Mouse (Mus musculus) kidney, postnatal 25 days (tissue): ENCODE data around the gene Pole3.

Experiments used
- DNase-seq, 2 experiments: peaks; one replicate each; pipeline ENCODE4 v3.0.0; 2021; ENCODE audit warnings: mixed read lengths in 2 of 2

Pole3 gene

DNA sequence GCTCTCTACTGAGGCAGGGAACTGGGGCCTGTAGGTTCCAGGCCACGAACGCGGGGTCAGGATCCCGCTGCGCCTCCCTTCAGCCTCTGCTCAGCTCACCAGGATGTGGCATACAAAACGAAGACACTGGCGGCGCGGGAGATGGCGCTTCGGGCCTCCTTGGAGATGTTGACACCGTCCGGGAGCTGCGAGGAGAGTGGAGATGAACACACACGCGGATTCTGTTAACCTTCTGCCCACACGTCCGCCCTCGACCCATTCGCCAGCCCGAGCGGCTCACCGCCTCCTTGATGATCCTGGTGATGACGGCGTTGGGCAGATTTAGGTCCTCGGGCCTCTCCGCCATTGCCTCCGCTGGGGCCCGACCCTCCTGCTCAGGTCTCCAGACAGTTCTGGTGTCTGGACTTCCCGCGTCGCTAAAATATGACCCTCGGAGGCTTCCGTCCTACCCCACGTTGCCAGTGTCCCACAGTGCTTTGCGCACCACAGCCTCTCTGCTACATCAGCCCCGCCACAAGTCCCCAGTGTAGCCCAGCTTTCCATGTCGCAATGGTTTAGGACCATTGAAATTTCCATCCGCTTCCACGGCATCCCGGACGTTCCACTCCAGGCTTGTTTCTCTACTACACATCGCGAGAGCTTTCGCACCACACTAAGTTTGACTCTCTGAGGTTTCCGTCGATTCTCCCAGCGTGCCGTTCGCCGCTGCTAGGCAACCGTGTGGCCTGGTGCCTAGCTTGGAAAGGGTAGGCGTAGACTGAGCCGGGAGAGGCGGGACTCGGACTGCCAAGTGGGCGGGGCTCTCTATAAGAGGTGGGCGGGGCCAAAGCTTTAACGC is at the start of gene Pole3, which contains the start of gene 4933430I17Rik:
Gene Pole3, minus strand, starts transcription at position 418 of the 838 bp plus-strand sequence.
Gene 4933430I17Rik, plus strand, starts transcription at position 719 of the 838 bp plus-strand sequence.
- peak; percentile 97 for DNase-seq

DNA sequence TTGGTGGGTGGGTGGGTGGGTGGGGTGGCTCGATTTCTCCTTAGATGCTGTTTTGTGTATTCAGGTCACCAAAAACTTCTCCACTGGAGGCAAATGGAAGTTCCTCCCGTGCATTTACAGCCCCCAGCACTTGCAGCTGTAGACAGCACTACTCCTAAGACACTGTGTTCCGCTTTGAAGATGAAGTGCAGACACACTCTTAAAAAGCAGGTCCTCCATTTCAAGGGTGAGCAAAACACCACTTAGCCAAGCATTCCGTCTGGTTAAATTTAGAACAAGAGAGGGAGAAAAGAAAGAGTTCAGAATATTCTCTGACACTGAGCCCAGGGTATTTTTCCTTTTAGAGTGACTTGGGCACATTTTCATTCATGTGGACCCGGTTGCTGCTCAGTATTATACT is 45.2 kb upstream of the Pole3 start:
- DNase-seq = no peak

DNA sequence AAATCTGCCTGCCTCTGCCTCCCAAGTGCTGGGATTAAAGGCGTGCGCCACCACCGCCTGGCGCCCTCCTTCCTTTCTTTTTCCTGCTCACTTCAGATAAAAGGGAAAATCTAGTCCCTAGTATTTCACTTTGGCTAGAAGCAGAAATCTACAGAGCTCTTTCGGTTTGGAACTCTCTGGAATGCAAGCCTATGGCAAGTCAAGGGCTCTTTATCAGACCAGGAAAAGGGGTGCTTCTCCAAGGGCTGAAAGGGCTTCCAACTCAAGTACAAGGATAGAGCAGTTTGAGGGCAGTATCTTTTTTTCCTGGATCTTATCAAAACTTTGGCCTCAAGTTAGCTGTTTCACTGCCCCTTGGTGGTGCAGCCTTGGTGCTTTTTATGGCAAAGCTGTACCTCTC is 44.7 kb upstream of the Pole3 start:
- DNase-seq = no peak

DNA sequence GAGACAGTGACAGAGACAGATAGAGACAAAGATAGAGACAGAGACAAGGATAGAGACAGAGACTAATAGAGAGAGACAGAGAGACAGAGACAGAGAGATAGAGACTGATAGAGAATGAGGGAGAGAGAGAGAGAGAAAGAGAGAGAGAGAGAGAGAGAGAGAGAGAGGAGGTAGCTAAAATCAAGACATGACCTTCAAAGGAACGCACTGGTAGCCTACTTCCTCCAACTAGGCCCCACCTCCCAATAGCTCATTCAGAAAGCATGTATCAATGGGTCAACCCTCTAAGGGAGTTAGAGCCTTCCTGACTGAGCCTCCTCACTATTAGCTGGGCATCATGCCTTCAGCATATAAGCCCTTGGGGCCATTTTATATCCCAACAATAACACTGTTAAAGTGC is 43.5 kb upstream of the Pole3 start:
- DNase-seq = no peak

DNA sequence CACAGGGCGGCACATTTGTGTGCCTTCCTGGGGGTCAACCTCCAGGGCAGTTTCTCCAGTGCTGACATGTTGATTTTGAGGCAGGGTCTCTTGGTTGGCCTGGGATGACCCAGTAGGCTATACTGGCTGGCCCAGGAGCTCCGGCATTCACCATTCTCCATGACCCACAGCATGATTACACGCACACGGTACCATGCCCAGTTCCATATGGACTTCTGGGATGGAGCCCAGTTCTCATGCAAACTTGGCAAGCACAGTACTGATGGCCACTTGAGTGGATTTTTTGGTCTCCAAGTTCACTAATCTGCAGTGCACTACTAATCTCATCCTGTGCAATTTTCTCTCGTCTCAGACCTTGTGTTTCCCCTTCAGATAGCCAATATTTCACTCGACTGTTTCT is 42.8 kb upstream of the Pole3 start:
- no peak for DNase-seq

DNA sequence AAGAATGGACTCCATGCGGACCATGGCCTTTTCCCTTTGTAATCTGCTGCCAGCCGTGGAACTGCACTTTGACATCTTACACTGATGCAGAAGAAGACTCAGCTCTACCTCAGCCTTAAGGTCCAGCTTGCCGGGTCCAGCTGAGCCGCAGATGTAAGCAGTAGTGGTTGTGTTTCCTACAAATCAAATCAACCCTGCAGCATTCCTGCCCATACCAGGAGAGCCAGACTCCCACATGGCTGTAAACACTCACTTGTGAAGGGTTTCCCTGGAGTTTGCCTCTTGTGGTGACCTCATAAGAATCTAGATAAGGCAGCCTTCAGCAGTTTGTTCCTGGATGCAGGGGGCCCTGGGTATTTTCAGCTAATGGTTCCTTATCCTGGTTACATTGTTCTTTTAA is 41.7 kb upstream of the Pole3 start:
- no peak for DNase-seq

DNA sequence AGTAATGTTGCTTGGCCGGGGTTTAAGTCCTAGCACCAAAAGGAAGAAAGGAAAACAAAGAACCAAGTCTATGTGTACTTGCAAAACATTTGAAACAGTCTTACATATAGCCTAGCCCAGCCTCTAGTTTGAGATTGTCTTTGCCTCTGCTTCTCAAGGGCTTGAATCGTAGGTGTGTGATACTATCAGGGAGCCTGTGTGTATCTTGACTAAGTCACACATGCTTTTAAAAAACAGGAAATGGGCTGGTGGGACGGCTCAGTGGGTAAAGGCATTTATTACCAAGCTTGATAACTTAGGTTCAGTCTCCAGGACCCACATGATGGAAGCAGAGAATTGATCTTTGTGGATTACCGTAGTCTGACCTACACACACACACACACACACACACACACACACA is 37.1 kb upstream of the Pole3 start:
- DNase-seq = no peak

DNA sequence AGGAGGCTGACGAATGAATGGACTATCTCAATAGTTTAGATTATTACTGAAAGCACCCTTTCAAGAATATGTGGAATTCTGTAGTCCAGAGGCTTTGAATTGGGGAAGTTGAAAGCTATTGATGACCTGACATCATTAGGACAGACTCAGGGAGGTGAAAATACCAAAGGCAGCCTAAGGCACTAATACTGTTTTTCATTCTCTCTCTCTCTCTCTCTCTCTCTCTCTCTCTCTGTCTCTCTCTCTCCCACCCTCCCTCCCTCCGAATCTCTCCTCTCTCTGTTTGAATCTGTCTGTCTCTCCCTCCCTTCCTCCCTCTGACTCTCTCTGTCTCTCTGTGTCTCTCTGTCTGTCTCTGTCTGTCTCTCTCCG is 36.7 kb upstream of the Pole3 start:
- no peak for DNase-seq

DNA sequence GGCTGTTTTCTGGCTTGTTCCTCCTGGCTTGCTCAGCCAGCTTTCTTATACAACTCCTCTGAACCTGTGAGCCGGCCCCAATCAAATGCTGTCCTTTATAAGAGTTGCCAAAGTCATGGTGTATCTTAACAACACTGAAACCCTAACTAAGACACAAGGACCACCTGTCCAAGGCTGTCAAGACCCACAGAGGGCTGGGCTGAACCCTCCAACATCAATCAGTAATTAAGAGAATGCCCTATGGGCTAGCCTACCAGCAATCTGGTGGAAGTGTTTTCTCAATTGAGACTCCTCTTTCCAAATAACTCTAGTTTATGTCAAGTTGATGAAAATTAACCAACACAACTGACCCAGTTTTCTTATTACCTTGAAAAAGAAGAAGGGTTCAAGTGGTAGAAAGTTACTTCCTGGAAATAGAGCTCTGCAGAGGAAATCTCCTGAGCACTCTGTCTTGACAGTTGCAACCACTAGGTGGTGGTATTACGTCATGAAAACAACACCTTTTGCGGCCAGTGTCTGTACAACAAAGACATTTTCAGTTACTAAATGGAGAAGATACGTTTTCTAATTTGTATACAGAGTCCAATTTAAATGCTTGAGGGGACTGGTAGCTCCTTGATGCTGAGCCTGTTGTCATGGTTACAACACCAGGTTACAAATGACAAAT is 36.2 kb upstream of the Pole3 start:
- peak; percentile 74 to 88 for DNase-seq

DNA sequence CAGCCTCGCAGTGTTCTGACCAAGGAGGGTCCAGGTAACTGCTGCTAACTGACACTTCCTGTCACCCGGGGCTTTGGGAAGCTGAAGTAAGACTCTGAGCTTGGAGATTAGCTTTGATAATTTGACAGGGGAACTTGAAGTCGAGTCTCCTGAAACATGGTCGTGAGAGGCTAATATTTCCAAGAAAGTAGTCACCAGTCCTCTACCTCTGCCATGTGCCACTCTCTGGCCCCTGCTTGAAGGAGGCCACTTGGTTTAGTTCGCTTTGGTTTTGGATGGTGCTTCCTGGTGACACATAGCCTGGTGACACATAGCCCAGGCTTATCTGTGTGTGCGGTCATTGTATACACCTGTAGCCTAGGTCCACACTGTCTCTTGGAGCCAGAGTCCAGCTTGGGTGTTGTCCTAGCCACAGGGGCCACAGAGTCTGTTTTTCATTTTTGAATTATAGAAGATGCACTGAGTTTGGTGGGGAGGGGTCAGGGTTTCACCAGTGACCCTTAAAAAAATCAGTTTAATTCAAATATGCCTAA is 35.0 kb upstream of the Pole3 start, which contains the start of gene Rgs3:
Gene Rgs3, plus strand, starts transcription at position 51 of the 533 bp plus-strand sequence.
- no peak for DNase-seq

DNA sequence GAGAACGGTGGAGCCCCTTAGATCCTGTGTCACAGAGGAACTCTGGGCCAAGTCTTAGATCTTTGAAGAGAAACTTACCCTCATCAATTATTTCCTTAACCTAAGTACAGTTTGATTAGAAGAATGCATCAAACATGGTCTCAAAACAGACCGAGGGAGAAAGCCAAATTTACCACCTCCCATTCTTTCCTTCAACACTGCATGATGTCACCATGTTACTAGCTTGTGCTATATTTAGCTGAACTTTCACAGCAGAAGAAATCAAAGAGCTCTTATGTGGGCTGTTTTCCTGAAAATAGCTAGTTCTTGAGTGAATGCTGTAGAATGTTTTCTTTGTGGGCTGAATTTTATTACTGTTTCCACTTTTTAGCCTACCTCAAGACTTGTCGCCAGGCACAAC is 32.6 kb upstream of the Pole3 start:
- no peak for DNase-seq

DNA sequence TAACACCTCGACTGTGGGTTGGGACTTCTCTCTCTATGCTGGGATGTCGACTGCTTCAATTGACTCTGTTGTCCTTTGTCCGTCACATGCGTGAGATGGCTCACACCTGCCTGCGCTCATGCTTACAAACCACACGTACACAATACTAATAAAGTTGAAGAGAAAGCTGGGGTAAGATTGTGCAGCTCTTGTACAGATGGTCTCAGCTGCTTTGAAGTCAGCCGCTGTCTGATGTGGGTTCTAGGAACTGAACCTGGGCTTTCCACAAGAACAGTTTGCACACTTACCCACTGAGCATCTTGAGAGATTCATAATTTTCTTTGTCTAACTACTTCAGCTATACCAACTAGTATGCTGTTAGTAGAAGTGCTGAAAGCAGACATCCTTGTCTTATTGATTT is 27.1 kb upstream of the Pole3 start:
- no peak for DNase-seq

DNA sequence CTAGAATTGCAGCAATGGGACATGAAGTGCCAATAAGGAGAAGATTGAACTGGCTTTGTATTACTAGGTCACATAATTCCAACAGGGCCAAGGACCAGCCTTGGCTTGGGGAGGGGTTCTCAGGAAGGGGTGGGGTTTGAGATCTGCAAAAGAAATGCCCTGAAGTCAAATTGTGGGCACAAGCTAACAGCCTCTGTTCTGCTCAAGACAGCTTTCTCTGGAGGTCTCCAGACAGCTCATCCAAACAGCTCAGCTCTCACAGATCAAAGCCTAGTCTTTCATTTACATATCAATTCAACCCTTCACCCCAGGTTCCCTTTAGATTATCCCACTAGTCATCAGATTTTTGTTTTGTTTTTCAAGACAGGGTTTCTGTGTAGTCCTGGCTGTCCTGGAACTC is 19.9 kb upstream of the Pole3 start:
- no peak for DNase-seq

DNA sequence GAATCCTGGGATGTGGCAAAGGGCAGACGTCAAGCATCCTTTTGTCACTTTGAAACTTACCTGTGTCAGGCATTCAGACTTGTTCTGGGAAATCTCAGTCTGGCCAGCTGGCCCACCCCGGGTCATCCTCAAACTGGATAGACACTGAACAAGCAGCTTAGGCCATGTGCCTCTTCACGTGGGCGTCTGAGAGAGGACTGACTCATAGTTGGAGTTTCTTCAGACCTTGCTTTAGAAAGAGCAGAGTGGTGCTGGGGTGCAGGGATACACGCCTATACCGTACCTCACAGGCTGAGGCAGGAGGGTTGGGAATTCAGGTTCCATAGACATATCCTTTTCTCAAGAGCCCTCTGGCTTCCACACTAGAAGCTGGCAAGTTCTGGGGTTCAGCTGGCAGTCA is 18.9 kb upstream of the Pole3 start:
- DNase-seq = no peak

DNA sequence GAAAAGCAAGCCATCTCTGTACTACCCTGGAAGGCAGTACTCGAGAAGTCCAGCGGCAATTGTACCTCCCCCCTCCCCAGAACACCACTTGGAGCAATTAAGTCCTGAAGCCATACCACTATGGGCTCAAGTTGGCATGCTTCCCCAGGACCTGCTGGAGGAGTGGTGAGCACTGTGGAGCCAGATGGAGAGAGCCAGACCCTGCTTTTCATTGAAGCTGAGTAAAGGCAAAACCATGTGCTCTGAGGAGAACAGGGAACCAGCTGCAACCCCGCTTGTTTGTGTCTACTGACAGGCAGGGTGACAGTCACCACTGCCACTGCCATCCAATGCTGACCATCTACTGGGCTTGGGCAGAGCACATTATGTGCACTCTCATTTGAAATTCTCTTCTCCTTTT is 16.9 kb upstream of the Pole3 start:
- no peak for DNase-seq

DNA sequence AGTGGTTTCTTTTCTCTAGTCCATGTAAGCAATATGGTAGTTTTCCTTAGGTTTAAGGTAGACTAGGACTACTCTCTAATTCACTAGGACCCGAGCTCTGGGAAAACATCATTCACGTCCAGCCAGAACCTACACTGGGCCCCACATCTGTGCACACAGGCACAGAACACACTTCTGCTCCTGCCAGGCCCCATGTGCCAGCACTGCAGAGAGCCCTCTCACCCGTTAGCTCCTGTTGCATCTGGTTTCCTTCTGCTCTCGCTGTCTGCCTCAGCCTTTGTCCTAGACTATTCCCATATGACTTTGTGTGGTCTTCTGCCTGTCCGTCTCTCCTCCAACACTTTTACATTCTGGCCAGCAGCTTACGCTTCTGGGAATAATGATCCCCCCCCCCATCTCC is 8.9 kb upstream of the Pole3 start:
- no peak for DNase-seq

DNA sequence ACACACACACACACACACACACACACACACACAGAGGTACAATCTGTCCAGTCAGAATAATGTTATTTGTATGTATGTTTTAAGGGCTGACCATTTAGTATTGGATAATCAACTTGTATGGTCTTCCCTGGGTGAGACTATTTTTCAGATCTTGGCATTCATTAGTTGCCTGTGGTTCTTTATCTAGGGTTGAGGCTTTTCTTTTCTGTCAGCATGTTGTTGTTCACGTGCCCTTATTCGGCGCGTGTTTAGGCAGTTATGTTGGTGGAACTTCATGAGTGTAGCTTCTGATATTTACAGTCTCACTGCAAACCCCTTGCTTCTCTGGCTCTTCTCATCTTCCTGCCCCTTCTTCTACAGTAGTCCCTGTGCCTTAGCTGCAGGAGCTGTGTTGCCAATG is 2.8 kb upstream of the Pole3 start:
- DNase-seq = no peak

DNA sequence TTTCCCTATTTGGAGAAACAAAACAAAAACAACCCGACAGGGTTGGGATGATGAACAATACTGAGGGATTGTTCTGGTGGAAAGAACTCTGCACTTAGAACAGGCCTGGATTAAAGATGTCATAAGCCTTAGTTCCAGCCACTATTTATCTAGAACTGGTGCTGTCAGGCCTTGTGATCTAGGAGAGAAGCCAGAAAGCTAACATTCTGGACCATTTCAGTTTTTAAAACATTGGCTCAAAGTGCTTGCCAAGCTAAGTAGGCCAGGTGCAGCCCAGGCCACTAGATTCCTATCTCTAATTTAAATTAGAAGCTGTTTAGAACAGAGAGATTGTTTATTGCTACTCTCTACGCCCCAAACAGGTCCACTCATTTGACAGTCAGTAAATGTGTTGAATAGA is 1.4 kb upstream of the Pole3 start:
- DNase-seq = no peak

DNA sequence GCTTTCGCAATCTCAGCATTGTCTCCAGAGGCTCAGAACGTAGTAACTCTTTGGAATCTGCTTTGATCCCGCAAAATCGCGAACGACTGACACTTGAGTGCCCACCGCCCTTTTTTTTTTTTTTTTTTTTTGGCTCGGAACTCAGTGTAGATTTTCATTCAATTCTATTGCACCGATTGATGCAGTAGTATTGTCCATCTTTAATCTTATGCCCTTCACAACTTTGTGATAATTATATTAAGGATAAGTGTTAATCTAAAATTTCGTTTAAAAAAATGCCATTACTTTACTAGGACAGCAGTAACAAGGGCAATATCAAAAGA is 582 bp upstream of the Pole3 start:
- DNase-seq = no peak

DNA sequence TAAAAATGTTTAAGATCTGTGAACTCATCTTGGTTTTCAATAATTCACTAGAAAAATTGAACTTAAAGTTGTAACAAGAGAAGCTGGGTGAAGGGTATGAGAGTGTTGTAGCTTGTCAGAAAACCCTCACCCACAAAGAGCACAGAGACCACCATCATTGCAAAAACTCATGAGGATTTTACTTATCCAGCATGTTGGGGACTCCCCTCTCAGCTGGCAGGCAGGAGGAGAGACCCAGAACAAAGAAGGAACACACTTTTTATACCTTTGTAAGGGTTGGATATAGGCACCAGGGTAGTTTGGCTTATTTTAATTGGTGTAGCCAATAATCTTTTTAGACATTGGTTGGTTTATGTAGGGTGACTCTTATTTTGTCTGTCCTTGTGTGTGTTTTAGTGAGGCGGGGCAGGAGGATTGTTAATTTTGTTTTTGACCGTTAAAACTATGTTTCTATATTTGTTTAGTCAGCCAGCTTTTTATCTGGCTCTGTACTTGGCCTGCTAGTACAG is 3.9 kb downstream of the Pole3 start:
- DNase-seq = no peak

DNA sequence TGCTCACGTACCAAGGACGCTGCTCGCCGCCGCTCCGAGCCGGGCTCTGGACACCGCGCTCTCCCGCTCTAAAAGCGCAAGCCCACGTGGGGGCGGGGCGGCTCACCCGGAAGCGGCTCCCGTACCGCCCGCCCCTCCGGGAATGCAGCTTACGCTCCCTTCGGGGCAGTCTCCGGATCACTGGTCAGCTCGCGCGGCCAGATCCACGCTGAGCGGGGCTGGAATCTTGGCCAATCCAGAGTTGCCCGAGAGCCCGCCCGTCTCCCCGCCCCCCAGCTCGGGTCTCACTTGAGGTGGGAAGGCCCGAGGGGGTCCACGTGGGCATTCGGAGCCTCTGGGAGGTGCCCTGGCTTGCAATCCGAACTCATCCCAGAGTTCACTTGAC is 5.0 kb downstream of the Pole3 start, which contains the start of gene Alad:
Gene Alad, minus strand, starts transcription at position 70 of the 385 bp plus-strand sequence.
- DNase-seq = peak; percentile 93 to 98

DNA sequence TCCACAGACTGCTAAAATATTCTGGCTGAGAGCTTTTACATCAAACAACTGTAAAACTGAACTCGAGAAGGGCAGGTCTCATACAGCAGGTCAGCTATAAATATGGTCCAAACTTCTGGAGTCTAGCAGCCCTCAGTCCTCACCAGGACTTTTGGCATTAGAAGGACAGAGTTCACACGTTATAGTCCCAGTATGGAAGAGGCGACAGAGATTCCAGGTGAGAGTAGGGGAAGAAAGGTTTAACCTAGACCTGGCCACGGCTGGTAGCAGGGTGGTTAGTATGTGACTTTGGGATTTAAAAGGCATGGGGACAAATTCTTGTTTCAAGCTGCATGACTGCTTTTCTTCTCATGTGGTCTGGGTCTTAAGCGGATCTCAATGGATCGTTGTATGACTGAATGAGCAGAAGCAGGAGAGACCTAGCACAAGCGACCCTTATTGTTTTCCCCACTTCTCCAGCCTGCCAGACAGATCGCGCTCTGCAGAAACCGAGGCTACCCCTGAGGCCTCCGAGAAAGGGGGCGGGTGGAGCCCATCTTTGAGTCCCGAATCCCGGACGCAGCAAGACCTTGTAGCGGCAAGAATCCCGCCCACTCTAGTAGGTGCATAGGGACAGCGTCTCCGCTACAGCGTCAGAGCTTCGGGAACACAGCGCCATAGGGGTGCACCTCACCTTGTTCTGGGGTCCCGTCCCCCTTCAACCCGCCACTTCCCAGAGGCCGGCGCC is 5.6 kb downstream of the Pole3 start:
- DNase-seq = no peak

DNA sequence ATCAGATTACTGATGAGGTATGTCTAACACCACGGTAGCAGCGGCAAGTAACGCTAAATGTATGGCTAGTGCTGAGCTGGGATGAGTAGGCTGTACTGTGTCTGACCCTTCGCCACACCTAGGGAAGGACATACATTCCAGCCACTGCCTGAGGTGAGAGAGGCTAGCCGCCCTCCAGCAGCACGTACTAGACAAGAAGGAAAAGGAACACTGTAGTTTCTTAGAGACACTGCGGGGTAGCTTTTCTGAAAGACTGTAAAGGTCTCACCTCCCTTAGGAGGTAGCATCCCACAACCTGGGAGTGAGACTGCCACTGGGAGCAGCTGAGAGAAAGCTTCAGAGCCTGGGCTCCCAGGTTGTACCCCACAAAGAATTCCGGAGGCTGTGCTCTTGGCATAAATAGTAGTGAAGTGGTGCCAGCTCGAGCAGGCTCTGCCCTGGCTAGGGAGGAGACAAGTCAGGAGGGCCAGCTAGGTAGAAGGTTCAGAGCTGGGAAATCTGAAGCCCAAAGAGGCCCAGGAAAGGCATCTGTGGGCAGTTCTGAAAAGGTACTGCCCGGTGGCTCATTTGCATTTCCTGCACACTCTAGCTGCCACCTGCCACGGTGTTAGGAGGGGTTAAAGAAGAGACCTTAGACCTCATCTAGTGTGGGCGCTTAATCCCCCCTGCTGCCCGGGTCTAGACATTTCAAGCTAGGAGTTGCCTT is 6.3 kb downstream of the Pole3 start:
- DNase-seq = peak; percentile 64 to 86
